Mouse (Mus musculus) urinary bladder, adult 18-20 months (tissue): ENCODE data around the gene Akr1c14.
"Not testable (repeated sequence)": the region's sequence is repeated elsewhere in the genome, so short reads cannot be mapped to it uniquely, and the experiment has no call there.

Source experiments
- DNase-seq, 2 experiments: peaks; one replicate each; pipeline ENCODE4 v3.0.0; 2022; ENCODE audit warnings: low spot score in 2 of 2, mixed read lengths in 2 of 2

Akr1c14 gene

GRCm38 (mm10) chr13:4048719-4049118 is at the start of gene Akr1c14:
TSS of gene Akr1c14 (plus strand) at chr13:4049011.
- no peak for DNase-seq

DNA sequence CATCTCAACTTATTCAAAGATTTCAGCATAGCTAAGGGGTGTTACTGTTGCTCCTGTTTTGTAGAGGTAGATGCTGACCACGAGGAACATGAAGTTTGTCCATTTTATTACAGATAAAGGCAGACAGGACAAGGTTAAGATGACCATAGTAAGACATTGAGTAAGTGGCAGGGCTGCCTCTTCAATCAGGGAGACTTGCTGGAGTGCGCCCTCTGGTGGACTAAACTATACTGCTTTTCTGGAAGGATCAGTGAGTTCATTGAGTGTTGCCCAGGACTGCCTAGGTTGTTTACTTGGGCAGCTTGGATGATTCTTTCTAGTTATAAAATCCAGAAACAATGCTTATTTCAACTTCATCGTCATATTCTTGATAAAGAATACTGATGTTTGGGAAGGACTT is 47.1 kb upstream of the Akr1c14 start:
- DNase-seq = peak; percentile 29 to 50

- no peak for DNase-seq
These were observed 38.0 kb upstream of the Akr1c14 start for GRCm38 (mm10) chr13:4010784-4011183.

DNA sequence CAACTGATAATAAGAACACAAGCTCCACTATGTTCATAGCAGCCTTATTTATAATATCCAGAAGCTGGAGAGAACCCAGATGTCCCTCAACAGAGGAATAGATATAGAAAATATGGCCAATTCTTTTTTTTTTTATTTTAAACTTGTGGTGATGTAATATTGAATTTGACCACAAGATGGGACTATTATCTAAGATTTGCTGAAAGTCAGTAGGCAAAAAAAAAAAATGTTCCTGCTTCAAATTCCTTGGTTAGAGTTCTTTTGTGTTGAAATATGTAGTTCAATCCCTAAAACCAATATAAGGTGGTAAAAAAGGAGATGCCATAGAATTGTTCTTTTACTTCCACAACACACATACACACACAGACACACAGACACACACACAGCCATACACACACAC is 35.0 kb upstream of the Akr1c14 start:
- no peak for DNase-seq

DNA sequence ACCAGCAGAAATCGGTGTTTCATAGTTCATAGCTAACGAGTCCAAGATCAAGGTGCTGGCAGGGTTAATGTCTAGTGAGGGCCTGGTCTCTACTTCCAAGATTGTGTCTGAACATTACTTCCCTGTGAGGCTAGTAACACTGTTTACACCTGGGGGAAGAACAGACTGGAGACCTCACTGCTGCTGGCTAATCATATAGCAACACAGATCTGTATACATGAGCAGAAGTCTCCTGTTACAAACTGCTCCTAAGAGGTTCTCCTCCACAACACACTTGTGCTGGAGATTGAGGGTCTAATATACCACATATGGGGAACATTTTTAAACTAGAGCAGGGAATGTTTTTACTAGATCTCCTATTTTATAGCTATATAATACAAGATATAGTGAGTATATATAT is 18.9 kb upstream of the Akr1c14 start:
- DNase-seq = no peak

DNA sequence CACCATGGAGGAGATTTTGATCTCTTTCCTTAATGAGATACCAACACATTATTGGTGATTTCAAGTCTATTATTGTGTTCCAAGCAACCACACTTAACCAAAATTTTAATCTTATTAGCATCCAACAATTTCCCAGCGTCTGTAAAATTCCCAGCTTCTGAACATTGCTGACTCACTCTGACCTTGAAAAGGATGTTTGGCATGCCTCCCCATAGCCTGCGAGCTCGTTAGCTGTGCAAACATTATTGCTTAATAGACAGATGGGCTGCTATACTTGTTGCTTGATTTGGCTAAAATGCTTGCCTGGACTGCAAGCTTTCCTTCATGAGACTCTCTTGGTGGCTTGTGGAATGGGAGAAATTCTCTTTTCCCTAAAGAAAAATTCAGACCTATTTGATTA is 16.3 kb upstream of the Akr1c14 start:
- peak in 1 of 2 experiments; percentile 23 for DNase-seq

GRCm38 (mm10) chr13:4035052-4035451 is 13.8 kb upstream of the Akr1c14 start:
- DNase-seq = no peak

GRCm38 (mm10) chr13:4046113-4046512 is 2.7 kb upstream of the Akr1c14 start:
- DNase-seq = no peak

GRCm38 (mm10) chr13:4046841-4047240 is 2.0 kb upstream of the Akr1c14 start:
- DNase-seq = no peak

DNA sequence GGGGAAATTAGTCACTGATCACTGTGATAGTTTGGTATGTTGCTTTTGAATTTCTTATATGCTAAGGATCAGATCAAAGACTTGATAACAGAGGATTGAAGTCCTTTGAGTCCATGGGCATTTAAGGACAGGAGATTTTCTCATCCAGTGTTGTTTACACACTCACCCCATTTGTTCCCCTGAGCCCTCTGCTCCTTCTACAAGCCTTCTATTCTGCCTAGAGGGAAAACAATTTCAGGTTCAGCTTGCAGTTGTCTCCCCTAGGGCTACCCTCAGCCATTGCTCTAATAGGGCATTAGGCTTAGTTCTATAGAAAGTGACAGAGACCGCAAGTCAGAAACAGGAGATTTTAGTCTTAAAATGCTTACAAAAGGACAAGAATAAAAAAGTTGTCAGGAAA is 585 bp upstream of the Akr1c14 start:
- DNase-seq = no peak

GRCm38 (mm10) chr13:4049655-4050054 is 844 bp downstream of the Akr1c14 start:
- DNase-seq = no peak

GRCm38 (mm10) chr13:4055450-4055849 is 6.6 kb downstream of the Akr1c14 start:
- DNase-seq = no peak

DNA sequence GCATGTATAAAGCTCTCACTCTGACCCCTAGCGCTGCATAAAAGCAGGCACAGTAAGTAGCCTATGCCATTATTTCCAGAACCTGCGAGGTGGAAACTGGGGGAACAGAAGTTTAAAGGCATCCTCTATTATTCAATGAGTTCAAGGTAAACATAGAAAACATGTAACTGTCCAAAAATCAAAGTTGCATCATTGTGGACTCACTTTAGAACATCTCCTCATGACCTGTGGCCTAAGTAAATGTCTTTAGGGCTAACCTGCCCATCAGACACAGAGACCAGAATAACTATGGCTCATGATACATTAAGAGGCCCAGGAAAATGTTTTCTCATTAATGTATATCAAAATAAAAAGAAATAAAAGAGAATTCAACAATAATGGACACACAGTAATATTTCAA is 7.4 kb downstream of the Akr1c14 start:
- no peak for DNase-seq

- DNase-seq = not testable (repeated sequence)
These were observed 9.4 kb downstream of the Akr1c14 start for GRCm38 (mm10) chr13:4058239-4058638.

- DNase-seq = no peak
These were observed 10.6 kb downstream of the Akr1c14 start for GRCm38 (mm10) chr13:4059363-4059762.

DNA sequence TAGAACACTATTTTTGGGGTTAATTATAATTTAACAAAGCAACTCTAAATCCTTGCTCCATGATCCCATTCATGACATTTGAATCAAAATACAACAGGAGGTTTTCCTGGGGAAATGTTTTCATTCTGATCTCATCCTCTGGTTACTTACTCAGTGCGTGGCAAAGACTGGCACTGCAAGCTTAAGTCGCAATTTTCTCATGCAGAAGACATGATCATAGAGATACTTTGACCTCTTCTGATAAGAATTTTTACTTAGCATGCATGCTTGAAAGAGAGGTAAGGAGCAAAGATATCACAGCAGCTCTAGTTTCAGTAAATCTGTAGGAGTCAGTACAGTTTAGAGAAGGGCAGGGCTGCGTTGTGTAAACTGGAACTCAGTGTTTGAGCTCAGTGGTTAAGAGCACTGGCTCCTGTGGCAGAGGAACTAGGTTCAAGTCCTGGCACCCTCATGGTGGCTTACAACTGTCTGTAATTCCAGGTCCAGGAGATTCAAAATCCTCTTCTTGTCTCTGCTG is 11.5 kb downstream of the Akr1c14 start:
- DNase-seq = no peak

DNA sequence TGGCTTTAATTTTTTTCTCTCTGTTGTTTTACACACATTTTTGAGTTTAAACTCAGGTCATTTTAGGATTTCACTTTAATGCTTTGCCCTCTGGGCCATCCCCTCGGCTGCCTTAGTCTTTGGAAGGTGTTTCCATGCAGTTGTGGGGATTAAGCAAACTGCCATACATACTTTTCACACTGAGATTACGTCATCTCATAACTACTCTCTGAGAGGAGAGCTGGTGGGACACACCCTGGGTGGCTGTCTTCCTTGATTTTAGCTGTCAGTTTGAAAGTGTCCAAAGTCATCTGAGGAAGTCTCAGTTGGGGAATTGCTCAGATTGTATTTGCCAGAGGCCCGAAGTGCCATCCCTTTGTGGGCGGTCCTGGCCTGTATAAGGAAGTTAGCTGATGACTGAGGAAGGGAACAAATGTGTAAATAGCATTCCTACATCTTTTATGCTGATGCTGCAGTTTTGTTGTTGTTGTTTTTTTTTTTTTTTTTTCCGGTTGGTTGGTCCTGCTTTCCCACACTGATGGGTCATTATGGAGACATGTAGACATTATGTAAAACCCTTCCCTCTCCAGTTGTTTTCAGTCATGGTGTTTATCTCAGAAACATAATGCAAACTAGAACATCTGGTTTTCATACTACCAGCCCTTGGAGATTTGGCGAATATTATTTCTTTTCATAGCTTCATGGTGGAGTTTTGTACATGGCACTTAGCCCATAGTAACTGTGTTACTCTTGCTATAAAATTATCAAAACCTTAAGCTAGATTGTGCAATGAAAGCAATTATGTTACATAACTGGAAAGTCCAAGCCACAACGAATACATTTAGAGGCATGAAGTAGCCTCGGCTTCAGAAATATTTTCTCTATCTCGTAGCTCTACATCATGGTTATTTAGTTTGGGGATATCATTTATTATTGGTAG is 28.0 kb downstream of the Akr1c14 start:
- DNase-seq = no peak

GRCm38 (mm10) chr13:4079876-4080275 is 31.1 kb downstream of the Akr1c14 start:
- no peak for DNase-seq

DNA sequence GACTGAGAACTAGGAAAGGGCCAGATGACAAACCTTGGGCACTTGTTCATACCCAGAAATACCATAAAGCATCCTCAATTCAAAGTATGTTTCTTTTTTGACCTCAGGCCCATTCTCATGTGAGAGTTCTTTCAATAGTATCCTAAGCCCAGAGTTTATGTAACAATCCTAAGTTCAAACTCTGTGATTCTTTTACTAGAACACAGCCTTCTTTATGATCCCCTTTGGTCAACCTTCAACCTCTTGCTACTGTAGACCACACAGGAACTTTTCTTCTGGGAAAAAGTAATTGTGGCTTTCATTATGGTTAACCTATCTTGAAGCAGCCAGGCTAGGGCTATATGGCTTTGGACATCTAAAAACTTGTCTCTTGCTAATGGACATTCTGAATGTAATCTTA is 52.9 kb downstream of the Akr1c14 start:
- no peak for DNase-seq

DNA sequence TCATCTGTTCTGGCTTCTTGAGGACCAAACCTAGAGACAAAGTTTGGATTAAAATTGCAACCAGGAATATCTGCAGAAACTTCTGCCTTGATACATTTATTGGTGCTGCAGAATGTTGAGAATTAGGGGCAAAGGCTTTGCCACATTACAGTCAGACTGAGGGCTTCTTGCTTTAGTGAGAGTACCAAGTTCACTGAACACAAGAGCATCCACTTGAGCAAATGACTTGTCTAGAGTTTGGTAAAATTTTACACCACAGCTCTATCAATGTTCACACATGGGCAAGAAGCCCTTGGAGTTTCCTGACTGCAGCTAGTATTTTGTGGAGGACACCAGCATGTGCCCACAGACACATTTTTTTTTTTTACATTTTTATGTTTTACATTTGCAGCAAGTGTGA is 53.9 kb downstream of the Akr1c14 start:
- DNase-seq = no peak

DNA sequence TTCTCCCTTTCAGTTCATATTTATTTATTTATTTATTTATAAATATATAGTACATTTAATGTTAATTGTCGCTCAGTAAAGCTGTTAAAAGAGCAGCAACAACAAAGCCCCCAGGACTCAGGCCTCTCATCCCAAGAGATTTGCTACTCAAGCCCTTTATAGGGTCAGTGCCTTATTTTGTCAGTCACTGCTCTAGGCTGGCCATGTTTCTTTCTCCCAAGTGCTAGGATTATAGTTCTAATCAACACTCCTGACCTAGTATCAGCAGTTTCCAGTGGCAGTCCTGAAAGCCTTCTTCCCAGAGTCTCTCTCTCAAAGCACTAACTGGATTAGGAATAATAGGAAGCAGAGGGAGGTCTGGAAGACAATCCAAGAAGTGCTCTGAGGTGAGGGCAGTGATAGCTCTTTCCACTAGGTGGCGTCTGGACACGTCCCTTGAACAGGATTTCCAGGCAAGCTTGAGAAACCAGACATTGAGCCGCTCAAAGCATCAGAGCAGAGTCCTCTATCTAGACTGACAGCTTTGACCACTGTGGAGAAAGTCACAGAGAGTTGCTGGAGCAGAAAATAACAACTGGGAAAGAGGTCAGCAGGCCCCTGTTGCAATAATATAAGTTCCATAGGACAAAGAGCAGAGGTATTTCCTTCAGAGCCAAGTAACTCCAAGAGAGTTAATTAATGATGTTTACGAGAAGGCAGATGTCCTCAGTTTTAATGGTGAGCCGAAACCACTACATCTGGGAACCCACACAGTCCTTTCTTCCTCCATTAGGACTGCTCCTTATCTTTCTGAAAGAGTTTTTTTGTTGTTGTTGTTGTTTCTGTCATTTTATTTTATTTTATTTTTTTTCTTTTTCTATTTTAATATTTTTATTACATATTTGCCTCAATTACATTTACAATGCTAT is 61.7 kb downstream of the Akr1c14 start:
- DNase-seq = peak; percentile 29 to 37

DNA sequence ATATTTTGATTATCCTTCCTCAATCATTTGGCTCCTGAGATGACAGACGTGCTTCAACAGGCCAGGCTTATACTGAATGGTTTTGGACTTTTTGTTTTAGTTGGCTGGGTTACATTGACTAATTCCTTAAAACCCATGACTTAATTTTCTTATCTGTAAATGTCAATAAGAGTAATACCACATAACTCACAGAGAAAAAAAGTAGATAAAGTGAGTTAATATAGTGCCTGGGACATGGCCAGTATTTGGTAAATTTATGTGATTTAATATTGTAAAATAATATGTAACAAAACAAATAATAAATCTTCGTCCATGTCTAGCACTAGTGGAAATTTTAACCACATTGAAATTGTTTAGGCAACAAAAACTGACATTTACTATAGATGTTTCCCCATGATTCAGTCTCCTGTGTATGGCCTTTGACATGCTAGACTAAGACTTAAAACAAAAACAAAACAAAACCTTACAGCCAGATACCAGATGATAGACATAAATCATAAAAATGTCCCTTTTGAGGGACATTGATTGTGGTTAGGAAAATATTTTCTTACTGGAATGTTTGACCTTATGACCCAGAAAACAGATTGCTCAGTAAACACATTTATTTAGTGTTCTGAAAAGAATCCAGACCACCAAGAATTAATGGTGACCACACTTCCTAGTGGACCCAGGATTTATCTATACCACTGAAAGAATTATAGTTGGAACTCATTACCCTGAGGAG is 70.5 kb downstream of the Akr1c14 start:
- no peak for DNase-seq
